Mouse (Mus musculus) bone marrow macrophage, adult 2 months (primary cell): ENCODE data around the gene Gm9887.
"Not testable (repeated sequence)": the region's sequence is repeated elsewhere in the genome, so short reads cannot be mapped to it uniquely, and the experiment has no call there.

Experiments
- CTCF ChIP-seq: IDR thresholded peaks from 2 replicates; pipeline ENCODE4 v1.5.1; 2012; ENCODE audit warnings: low read depth, mild to moderate bottlenecking, low read length, moderate library complexity
- POLR2A ChIP-seq: IDR thresholded peaks from 2 replicates; pipeline ENCODE4 v1.6.1; 2012; ENCODE audit warnings: mild to moderate bottlenecking, low read depth, low read length, borderline replicate concordance

GRCm38 (mm10) chr12:69377636-69378035, 5.4 kb upstream of the Gm9887 start:
- TF ChIP-seq CTCF, POLR2A: not testable (repeated sequence)
